Mouse (Mus musculus) heart, adult 8-10 months (tissue): ENCODE measurements around the gene Asic2. TPM values are rescaled to one million over a fixed set of nuclear protein-coding genes. Genes with fewer than 3 reads are reported as not detected.

Source experiments
- DNase-seq: peaks from one replicate; pipeline ENCODE4 v3.0.0; 2022; ENCODE audit warnings: low spot score
- total RNA-seq, 4 experiments: library from RNA; stranded (reverse); gene quantifications; 2 replicates each; pipeline ENCODE4 v1.2.4; 2022

Asic2 gene
- total RNA-seq, 4 experiments from 2014 or later = 0.08 TPM; not detected in 3

DNA sequence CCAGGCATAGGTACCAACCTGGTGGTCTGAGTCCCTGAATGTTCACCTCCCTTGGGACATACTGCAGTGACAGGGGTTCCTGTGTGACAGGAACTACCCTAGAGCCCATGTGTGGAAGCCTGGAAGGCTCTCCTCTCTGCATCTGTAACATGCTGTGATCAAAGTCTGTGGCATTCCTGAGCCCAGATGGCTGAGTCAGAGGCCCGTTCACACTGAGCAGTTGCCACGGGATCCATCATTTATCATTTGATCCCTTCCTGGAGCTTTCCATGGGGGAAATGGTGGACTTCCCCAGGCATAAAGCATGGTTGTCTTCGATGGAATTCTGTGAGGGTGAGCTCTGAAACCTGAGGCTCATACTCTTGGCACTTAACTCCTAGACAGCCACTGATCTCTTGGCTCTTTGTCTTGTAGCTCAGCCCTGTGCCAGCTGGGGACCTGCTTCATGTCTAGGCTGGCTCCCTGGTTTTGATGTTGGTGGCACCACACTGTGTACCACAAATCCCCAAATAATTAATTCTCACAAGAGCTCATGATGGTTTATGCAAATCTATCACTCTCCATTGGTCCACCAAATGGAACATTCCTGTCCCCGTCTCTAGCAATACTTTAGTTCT, 1054.7 kb downstream of the Asic2 start:
- no peak for DNase-seq

DNA sequence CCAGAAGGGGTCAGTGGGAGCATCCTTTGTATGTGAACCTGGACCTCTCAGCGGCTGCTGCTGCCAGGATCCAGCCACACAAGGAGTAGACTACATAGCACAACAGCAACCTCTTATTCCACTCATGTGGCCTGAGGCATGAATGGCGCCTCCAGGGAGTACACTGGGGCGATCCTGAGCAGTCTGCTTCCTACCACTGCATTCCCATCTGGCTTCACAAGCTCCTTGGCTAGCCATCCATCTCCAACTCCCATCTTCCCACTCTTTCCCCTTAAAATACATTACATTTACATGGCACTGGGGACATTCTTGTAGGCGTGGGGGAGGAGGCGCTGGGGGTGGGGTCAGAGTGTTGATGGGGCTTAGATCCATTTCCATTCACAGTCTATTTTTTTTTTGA, 1055.5 kb downstream of the Asic2 start:
- no peak for DNase-seq

DNA sequence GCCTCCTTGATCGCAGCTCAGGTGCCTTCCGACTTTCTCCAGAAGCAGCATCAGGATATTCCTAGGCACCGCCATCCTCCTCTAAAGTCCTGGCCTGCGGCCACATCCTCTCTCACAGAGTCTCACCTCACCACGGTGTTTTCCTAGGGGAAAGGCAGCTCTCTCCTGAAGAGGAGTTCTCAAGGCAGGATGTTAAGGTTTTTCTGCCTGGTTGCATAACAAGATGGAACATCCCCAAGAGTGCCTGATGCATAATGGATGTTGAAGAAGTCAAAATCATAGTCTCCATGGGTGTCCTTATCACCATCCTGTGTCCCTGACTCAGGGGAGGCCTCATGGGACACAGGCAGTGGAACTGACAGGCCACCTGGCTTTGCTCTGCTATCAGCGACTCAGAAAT, 1060.4 kb downstream of the Asic2 start:
- DNase-seq = no peak

DNA sequence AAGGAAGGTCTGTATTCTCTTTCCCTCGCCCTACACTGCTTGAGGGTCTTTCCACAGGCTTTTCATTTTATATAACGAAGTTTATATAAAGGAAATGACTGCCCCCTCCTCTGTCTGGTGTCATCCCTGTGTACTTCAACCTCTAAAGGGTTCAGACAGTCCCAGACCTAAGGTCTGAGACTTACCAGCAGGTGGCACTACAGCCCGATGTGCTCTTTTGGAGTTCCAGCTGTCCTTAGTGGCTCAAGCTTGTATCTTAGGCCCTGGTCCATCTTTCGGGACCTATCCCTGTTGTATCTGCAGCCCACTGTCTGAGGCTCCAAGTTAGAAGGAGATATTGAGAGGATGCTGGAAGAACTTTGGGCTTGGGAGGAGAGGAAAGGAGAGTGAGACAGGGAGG, 1061.8 kb downstream of the Asic2 start:
- DNase-seq = peak; percentile 26

DNA sequence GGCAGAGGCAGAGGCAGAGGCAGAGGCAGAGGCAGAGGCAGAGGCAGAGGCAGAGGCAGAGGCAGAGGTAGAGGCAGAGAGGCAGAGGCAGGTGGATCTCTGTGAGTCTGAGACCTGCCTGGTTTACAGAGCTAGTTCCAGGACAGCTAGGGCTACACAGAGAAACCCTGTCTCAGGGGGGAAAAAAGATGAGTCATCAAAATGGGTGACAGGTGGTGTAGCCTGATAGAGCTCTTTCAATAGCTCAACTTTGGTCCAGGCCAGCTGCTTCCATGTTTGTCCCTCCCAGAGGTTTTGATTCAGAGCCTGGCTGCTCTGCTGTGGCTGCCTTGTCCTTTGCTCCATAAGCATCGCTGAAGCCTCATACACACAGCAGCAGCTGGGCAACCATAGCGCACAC, 1063.7 kb downstream of the Asic2 start:
- DNase-seq = no peak

DNA sequence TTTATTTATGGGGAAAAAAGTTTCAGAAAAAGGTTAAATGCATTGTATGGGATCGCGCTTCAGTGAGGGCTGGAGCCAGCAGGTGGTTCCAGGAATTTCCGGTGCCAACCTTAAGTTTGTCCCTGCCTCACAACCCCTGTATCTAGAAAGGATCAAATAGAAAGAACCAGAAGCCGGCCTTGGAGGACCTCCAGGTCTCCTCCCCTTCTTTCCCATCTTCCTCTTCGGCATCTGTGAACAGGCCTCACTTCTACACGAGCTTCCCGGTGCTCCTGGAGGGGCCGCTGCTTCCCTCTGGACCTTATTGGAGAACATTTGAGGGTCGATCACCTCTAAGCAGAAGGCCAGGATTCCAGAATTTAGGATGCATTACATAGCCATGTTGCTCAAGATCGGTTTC, 1064.8 kb downstream of the Asic2 start:
- no peak for DNase-seq

DNA sequence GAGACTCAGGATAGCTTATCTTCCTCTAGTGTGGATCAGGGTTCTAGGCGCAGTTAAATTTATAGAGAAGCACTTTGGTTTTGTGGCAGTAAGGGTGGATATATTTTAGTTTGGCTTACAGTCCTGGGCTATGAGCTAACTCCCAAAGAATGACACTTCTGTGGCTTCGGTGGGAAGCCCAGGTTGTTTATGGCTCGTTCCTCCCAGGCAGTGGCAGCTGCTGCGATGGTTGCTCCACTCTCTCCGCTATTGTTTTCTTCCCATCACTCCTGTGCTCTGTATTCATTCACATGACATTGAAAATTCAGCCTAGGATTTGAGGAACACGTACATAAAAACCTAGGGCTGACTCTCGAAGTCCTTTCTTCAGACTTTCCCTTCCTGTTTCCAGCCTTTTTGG, 1065.6 kb downstream of the Asic2 start:
- DNase-seq = no peak

DNA sequence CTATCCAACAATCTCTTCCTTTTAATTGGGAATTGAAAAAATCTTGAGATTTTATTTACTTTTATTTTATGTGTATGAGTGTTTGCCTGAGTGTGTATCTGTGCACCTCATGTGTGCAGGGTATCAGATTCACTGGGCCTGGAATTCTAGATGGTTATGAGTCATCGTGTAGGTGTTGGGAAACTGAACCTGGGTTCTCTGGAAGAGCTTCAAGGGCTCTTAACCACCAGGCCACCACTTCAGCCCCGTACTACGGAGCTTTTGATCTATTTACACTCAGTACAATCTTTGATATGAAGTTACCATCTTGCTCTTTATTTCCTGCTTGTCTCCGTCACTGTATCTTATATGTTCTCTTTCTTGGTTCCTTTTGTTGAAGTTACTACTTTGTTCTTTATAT, 1067.7 kb downstream of the Asic2 start:
- no peak for DNase-seq

DNA sequence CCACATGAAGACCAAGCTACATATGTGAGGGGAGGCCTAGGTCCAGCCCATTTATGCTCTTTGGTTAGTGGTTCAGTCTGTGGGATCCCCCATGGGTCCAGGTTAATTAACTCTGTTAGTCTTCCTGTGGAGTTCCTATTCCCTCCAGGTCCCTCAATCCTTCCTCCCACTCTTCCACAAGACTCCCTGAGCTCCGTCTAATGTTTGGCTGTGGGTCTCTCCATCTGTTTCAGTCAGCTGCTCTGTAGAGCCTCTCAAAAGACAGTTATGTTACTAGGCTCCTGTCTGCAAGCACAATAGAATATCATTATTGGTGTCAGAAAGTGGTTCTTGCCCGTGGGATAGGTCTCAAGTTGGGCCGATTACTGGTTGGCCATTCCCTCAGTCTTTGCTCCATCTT, 1072.4 kb downstream of the Asic2 start:
- no peak for DNase-seq

DNA sequence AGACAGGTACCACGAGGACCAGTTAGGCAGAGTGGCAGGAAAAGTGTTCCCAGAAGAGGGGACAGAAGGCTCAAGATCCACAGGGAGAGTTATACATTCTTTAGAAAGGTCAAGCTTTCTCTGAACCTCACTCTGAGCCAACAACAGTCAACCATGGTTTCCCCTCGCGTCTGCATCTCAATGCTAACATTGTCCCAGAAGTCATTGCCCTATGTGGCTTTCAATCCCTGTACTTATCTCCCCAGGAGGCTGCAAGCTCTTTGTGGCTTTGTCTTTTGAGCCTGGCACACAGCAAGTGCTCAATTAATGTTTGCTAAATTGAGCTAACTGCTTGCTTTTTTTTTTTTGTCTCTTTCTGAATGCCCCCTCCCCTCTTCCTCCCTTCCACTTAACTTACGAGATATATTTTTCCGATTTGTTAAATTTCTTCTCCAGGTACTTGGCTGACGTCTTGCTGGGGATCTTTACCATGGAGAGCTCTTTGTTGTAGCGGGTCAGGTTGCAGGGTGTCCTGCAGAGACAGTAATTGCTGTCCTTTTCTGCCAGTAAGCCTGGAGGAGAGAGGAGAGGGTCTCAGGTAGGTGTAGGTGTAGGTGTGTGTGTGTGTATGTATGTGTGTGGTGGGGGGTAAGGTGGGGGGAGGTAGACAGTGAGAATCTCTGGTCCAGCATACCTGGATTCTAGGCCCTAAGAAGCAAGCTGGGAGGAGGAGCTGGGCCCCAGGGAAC, 1078.8 kb downstream of the Asic2 start:
- no peak for DNase-seq

DNA sequence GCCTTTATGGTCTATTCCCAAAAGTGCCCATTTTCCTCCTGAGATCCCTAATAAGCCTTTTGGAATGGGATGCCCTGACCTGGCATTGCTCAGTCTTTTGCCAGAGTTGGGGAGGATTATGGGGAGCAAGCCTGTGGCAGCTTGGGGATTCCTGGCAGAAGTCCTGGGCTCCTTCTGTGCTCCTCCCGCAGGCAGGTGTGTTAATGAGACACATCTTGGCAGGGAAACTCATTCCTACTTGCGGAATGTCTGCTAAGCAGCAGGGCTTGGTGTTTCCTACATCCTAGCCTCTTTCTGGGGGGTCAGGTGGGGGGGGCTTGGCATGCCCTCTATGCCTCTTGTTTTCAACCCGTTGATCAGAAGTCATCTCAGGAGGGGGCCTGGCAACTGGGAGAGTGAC, 1081.2 kb downstream of the Asic2 start:
- no peak for DNase-seq

DNA sequence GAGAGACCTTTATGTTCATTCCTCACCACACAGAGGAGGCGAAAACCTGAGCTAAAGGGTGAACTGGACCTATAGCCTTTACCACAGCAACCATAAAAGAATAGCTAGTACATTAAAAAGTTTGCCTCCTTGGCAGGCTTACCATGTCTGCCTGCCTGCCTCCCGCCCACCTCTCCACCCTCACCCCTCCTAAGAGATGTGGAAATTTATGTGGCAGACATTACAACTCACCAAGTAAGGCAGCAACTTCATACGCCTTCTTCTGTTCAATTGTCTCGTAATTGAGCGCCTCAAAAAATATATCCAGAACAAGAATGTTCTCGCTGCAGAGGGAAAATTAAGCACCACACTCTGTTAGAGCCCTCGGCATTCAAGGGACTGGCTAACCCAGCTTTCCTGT, 1081.9 kb downstream of the Asic2 start:
- DNase-seq = no peak

DNA sequence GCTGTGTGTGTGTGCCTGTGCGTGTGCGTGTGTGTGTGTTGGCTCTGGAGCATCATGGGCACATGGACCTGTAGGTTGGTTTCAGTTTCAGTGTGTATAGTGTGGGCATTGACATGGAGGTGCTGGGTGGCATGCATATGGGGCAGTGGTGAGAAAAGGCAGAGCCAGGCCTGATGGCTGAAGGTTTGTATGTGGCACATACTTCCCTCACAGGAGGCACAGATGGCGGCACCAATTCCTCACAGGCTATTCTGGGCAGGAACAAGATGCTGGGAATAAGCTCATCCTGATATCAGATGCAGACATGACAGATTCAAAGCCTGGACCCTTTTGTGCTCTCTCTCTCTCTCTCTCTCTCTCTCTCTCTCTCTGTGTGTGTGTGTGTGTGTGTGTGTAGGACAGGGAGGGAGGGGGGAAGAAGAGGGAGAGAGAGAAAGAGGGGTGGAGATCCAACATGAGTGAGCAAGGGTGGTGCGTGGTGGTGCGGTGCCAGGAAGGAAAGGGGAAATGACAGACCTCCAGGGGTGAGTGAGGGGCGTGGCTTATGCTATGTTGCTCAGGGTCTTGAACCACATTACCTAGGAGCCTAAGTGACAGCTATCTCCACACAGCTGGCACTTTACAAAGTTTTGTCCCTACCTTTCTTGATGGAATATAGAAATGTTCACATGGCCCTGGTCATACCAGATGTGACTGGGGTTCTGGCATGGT, 1083.6 kb downstream of the Asic2 start:
- no peak for DNase-seq

DNA sequence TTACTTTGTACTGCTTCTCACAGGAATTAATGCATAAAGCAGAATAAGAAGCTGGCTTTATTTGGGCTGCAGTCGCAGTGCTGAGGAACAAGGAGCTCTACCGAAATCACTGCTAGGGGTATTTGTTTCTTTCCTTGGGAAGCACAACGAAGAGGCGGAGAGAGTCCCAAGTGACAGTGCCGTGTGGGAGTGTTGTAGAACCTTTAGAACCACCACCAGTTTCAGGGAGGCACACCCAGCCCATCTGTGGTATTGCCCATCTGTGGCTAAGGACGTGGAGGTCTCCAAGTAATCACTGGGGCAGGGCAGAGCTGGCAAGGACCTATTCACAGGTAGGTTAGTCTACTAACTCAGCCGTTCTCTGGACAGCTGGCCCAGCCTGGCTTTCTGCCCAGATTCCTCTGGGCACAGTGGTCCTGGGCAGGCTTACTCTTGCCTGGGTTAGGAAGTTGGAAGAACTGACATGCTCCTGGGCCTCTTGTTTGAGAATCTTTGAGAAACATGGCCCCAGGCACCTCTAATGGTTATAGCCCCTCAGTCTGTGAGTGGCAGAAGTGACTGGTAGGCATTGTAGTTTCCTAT, 1085.9 kb downstream of the Asic2 start:
- no peak for DNase-seq

DNA sequence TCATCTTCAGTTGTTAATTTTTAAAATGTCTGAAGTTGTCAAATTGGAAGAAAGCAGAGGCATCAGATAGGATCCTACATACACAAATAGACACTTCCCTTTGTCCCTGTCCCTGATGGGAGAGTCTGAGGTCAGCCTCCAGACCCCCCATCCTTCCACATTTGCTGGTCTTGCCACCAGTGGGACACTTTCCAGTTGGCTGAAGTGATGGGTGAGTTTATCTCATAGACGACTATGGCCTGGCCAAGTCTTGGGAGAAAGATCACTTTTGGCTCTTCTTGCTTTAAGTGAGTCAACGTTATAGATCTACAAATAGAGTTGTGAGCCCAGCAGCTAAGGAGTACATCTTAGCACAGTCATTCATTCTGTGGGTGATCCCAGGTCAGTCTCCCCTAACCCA, 1090.2 kb downstream of the Asic2 start:
- no peak for DNase-seq

DNA sequence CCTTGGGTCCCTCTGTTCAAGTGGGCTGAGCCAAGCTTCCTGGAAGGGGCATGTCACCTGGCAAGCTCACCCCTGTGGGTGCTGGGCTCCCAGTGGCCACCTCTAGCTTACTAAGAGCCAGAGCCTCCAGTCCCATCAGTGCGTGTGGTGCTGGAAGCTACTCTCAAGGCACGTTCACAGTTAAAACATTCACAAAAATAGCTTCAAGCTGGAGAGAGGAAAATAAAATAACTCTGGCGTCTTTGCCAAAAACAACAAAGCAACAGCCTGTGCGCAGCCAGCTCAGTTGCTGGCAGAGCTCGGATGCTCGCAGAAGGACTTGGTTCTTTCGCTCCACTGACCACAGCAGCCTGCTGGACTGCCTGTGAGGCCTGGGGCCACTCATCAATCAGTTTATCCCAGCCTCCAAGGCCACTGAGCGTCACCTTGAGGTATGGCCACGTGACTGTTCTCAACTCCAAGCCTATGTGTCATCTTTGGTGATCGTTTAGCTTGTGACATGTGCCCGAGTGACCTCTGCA, 1091.1 kb downstream of the Asic2 start:
- peak; percentile 71 for DNase-seq

DNA sequence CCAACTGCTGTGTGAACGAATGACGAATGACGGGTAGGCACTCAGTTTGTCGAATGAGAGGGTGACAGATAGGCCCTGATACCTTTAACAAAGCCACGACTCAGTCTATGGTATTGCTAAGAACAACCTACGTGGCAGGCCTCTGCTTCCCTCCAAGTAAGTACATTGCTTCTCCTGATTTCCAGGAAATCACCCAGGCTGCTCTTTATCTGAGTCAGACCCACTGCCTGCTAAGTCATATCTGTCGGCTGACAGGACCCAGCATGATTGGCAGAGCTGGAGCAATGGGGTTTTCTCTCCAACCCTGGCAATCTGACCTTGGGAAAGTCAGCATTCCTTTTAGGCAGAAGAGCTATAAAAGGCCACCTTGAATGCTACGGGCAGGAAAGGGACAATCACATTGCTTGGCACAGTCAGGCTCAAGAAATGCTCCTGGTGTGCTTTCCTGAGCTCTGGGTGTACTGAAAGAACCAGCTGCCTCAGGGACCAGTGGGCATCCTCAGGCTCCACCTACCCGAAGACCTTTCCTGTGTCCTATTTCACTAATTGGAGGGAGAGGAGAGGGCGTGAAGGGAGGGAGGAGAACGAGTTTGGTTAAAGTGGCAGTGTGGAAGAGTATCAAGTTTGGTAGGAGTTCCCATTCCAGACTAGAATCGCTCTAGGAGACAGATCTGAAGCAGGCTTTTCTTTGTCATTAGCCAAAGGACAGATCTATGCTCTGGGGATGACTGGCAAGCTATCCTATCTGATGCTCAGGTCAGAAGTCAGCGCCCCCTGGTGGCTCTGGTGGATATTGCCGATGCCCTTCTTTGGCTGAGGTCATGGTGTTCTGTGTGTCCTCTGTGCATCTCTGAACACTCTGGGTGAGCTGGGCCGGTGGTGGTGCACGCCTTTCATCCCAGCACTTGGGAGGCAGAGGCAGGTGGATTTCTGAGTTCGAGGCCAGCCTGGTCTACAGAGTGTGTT, 1095.5 kb downstream of the Asic2 start:
- peak; percentile 41 for DNase-seq

DNA sequence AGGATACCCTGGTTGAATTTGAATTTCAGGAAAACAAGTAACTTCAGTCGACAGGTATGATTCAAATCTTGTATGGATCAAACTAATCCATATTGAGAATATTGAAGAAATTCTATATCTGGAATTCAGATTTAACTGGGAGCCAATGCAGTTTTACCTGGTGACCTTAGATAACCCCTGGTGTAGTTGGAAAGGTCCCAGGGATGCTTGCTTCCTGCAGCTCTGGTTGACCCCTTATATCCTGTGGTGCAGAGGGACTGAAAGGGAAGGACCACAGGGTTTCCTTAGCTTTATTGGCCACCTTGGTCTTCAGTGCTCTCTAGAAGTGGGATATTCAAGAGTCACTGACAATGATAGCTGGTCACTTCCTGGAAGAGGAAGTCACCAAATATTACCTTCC, 1100.2 kb downstream of the Asic2 start:
- no peak for DNase-seq

DNA sequence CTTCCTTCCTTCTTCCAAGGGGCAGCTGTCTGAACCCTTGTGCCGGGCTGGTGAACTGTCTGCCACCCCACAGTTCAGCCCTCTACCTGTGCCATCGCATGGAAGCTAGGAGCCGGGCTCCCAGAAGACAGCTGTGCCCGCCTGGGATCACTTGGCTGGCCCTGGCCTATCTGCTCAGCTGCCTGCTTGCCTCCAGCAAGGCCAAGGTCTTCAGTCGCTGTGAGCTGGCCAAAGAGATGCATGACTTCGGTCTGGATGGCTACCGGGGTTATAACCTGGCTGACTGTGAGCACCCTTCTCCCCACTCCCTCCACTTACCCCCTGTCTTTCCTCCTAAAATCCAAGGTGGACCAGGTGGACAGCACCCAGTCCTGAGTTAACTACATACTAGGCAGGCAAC, 1105.3 kb downstream of the Asic2 start:
- DNase-seq = no peak

DNA sequence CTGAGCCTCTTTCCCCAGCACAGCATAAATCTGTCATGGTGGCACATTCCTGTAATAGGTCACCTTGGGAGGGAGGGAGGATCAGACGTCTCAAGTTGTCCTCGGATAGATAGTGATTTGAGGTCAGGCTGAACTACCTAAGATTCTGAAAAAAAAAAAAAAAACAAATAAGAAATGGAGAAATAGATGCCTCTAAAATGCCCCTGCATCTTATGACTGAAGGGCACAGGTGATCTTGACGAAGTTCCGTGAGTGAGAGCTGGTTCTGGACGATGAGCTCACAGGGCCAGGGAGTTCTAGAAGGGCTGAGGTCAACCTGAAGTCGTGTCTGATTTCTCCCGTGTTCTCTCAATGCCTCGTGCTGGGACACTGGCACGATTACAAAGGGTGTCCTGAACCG, 1110.2 kb downstream of the Asic2 start, which contains the start of gene Spaca3:
Gene Spaca3, plus strand, starts transcription at position 301 of the 400 bp plus-strand sequence.
- DNase-seq = no peak

DNA sequence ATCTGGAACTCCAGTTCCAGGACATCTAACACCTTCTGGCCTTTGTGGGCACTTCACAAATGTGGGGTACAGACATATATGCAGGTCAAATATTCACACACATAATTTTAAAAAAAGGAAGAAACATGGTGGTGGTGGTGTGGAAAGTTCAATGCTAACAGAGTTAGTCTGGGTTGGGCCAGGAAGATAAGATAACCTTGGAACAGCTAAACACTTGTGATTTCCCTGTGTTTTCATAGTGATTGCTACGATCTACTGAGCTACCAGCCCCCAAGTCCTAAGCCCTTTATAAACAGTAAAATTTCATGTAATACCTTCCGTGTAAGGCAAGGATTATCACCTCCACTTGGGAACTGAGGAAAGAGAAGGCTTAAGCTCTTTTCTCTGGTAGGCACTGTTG, 1111.4 kb downstream of the Asic2 start:
- no peak for DNase-seq
